Mouse (Mus musculus) heart, postnatal 0 days (tissue): ENCODE measurements around the gene Pdzrn3. TPM values are rescaled to one million over a fixed set of nuclear protein-coding genes. Genes with fewer than 3 reads are reported as not detected.

Experiments used
- ATAC-seq: fragments of 200-750 bp; cut with Nextera tagmentation; 2 replicates; pipeline ENCODE4 v1.8.0; 2017; ENCODE audit warnings: low read depth, moderate number of reproducible peaks, moderate library complexity; ENCODE audit not compliant: insufficient read depth
- DNase-seq: peaks from one replicate; pipeline ENCODE4 v3.0.0-alpha.2; 2016; ENCODE audit warnings: low spot score
- H3K27ac ChIP-seq: fragments of 300-500 bp; sonication (generic); 2 replicates; pipeline ENCODE4 v1.5.1; 2014; ENCODE audit warnings: low read depth, mild to moderate bottlenecking
- H3K27me3 ChIP-seq: fragments of 300-500 bp; sonication (generic); 2 replicates; pipeline ENCODE4 v1.6.1; 2014; ENCODE audit warnings: low read length, mixed read lengths; ENCODE audit not compliant: control insufficient read depth, insufficient read depth
- H3K36me3 ChIP-seq: fragments of 300-500 bp; sonication (generic); replicated peaks from 2 replicates; pipeline ENCODE4 v1.6.1; 2014; ENCODE audit warnings: low read length, mixed read lengths; ENCODE audit not compliant: control insufficient read depth, insufficient read depth
- H3K4me1 ChIP-seq: fragments of 300-500 bp; sonication (generic); 2 replicates; pipeline ENCODE4 v1.6.1; 2014; ENCODE audit warnings: antibody characterized with exemption; ENCODE audit not compliant: control insufficient read depth, insufficient read depth
- H3K4me2 ChIP-seq: fragments of 300-500 bp; sonication (generic); 2 replicates; pipeline ENCODE4 v1.6.1; 2014; ENCODE audit warnings: low read depth, mild to moderate bottlenecking, low read length, moderate library complexity
- H3K4me3 ChIP-seq: fragments of 300-500 bp; sonication (generic); 2 replicates; pipeline ENCODE4 v1.5.1; 2014; ENCODE audit warnings: low read depth, low read length
- H3K9ac ChIP-seq: fragments of 300-500 bp; sonication (generic); replicated peaks from 2 replicates; pipeline ENCODE4 v1.6.1; 2014; ENCODE audit warnings: low read depth, low read length, mixed read lengths
- H3K9me3 ChIP-seq: fragments of 300-500 bp; sonication (generic); replicated peaks from 2 replicates; pipeline ENCODE4 v1.6.1; 2016; ENCODE audit warnings: low read length; ENCODE audit not compliant: control insufficient read depth
- CTCF ChIP-seq: IDR thresholded peaks from 2 replicates; pipeline ENCODE4 v1.5.1; 2016; ENCODE audit warnings: antibody characterized with exemption, control low read depth, low read depth
- EP300 ChIP-seq: IDR thresholded peaks from 2 replicates; pipeline ENCODE4 v1.6.1; 2016; ENCODE audit warnings: antibody characterized with exemption, low read depth
- WGBS: fragments of 180-500 bp; shearing (Covaris S2); extraction: QIAGEN DNeasy Blood & Tissue Kit; methylation state at CpG from one replicate; pipeline ENCODE4 v1.1.7; 2014; 5-methylcytosine and 5-hydroxymethylcytosine counted together
- polyA plus RNA-seq: library from polyadenylated mRNA; unstranded; fragments of >200 nt; fragmentation: Nextera tagmentation; extraction: Ambion mirVana; gene quantifications from 2 replicates; pipeline ENCODE4 v1.2.1, GENCODE M21; 2015
- total RNA-seq: library from RNA; depleted of rRNA; stranded (reverse); fragments of >200 nt; gene quantifications from 2 replicates; pipeline ENCODE4 v1.2.3, GENCODE M21; 2014; ENCODE audit warnings: low replicate concordance

Pdzrn3 gene
- total and polyA plus RNA-seq, 2 experiments from 2014 or later = 12.2 to 116 TPM

DNA sequence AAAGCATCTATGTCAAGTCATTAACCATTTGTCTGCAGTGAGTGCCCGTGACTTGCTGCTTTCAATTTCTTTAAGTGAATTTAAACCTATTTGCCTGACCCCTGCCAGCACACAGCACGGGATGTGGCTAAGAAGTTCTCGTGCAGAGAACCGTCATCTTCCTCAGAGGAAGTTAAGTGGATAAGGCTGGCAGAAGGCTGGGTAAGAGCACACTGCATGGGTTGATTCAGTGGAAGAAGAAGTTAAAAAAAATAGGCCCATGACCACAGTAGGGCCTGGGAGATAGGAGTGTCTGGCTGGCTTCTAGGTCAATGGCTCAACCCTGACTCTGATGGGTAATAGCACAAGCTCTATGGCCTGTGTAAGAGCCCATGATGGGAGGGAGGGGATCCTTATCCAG, 131.6 kb downstream of the Pdzrn3 start:
- Histone ChIP-seq H3K27ac (no peak overlapping the region), H3K4me2 (no peak overlapping the region), H3K9ac (no peak overlapping the region), H3K9me3 (no peaks in the 10 kb centered on the region), H3K36me3 (no peaks in the 10 kb centered on the region), H3K4me1 (peaks cover 21% of the 10 kb centered on the region), H3K4me3 (no peak overlapping the region), H3K27me3 (no peaks in the 10 kb centered on the region)
- TF ChIP-seq CTCF (no peak), EP300 (no peak)
- WGBS = 79% methylated on average over 4 of the region's 4 CpGs
- DNase-seq = no peak
- ATAC-seq = no peak

DNA sequence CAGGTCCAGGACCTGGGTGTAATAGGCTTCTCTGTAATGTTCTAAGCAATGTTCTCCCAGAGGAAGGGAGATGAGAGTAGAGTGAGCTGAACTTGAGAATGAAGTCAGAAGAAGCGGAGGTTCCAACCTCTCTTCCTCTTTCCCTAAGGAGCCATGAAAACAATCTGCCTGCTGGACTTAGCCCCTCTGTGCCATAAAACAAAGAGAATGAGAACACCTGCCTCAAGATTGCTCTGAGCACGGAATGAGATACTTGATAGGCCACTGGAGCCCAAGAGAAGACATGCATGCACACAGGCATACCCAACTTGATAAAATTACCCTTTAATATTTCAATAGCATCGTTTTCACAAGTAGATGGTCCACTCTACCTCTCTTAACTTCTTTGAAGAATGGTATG, 133.3 kb downstream of the Pdzrn3 start:
- Histone ChIP-seq H3K4me1 (peaks cover 27% of the 10 kb centered on the region), H3K9me3 (no peaks in the 10 kb centered on the region), H3K9ac (no peak overlapping the region), H3K27ac (no peak overlapping the region), H3K36me3 (no peaks in the 10 kb centered on the region), H3K4me2 (no peak overlapping the region), H3K27me3 (no peaks in the 10 kb centered on the region), H3K4me3 (no peak overlapping the region)
- WGBS = 93% methylated on average over 3 of the region's 3 CpGs
- TF ChIP-seq EP300 (no peak), CTCF (no peak)
- DNase-seq (no peak), ATAC-seq (no peak)

DNA sequence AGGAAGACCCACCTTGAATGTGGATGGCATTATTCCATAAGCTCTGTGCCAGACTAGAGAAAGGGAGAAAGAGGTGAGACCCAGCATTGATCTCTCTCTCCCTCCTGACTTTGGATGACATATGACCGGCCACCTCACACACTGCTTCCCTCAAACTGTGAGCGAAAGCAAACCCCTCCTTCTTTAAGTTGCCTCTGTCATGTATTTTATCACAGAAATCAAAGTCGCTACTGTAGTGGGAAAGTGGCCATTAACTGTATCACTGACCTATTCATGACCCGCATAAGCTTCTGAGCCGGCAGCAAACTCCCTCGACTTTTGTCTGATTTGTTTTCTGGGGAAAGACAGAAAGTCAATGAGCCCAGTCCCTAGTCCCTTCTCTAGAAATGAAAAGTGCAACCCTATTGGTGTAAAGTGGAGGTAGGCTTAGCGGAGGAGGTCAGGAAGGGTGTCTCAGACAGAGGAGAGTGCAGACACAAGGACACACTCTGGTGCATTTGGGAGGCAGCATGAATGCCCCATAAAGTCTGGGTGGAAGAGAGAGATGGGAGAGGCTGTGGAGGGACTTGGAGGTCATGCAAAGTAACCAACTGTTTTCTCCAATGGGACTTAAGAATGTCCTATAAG, 134.4 kb downstream of the Pdzrn3 start:
- H3K4me3 ChIP-seq = no peak overlapping the region
- DNase-seq (no peak), ATAC-seq (no peak)
- H3K9me3 ChIP-seq = no peaks in the 10 kb centered on the region
- H3K4me2 ChIP-seq = no peak overlapping the region
- TF ChIP-seq CTCF = no peak
- peaks cover 19% of the 10 kb centered on the region for H3K4me1 ChIP-seq
- 76% methylated on average over 7 of the region's 7 CpGs for WGBS
- H3K27me3 ChIP-seq = no peaks in the 10 kb centered on the region
- H3K9ac ChIP-seq = no peak overlapping the region
- H3K36me3 ChIP-seq = no peaks in the 10 kb centered on the region
- no peak overlapping the region for H3K27ac ChIP-seq

DNA sequence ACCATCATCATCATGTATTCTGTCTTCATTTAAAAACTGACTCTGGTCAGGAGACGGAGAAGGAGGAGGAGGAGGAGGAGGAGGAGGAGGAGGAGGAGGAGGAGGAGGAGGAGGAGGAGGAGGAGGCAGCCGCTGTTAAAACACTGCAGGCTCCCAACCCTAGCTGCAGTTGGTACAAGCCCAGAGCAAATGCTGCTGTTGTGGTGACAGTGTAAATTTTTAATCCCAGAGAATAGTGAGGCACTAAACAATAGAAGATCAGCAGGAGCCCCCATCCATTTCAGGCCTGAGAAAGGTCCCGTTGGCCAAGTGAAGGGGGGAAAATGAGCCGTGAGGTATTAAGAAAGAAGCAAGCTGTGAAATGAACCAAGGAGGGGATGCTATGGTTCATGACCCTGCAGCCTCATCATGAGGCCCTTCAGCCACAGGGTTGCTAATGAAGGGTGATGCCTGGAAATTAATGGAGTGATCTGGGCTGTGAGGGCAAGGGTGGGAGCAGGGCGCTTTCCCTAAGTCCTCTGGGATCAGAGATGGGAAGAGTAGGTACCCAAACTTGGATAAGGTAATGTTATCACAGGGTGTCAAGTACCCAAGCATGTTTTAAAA, 141.0 kb downstream of the Pdzrn3 start:
- H3K36me3 ChIP-seq = no peaks in the 10 kb centered on the region
- H3K9me3 ChIP-seq = no peaks in the 10 kb centered on the region
- no peak overlapping the region for H3K4me2 ChIP-seq
- no peak for DNase-seq
- H3K9ac ChIP-seq = no peak overlapping the region
- no peak overlapping the region for H3K27ac ChIP-seq
- H3K27me3 ChIP-seq = no peaks in the 10 kb centered on the region
- WGBS = 64% methylated on average over 4 of the region's 5 CpGs
- no peak for ATAC-seq
- no peak overlapping the region for H3K4me3 ChIP-seq
- H3K4me1 ChIP-seq = peaks cover 18% of the 10 kb centered on the region
- TF ChIP-seq CTCF = no peak
- no peak for TF ChIP-seq EP300

DNA sequence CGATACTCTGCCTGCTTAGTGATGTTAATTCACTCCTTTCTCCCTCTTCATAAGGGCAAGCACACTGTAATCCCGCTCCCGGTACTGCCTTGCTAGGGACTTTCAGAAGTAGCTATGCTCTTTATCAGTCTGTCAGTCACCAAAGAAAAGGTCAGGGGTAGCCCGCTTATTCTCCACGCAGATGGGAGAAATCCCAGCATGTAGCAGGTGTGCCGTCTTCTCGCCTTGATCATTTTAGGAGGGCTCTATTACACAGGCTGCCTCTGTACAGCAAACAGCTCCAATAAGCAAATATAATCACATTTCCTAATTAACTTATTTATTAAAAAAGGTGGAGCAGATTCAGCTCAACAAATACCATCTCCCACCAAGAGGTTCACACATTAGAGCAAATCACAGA, 141.5 kb downstream of the Pdzrn3 start:
- Histone ChIP-seq H3K4me1 (peaks cover 18% of the 10 kb centered on the region), H3K9me3 (no peaks in the 10 kb centered on the region), H3K27ac (no peak overlapping the region), H3K36me3 (no peaks in the 10 kb centered on the region), H3K4me2 (no peak overlapping the region), H3K27me3 (no peaks in the 10 kb centered on the region), H3K4me3 (no peak overlapping the region), H3K9ac (no peak overlapping the region)
- no peak for TF ChIP-seq EP300
- no peak for ATAC-seq
- 76% methylated on average over 7 of the region's 7 CpGs for WGBS
- DNase-seq = no peak

DNA sequence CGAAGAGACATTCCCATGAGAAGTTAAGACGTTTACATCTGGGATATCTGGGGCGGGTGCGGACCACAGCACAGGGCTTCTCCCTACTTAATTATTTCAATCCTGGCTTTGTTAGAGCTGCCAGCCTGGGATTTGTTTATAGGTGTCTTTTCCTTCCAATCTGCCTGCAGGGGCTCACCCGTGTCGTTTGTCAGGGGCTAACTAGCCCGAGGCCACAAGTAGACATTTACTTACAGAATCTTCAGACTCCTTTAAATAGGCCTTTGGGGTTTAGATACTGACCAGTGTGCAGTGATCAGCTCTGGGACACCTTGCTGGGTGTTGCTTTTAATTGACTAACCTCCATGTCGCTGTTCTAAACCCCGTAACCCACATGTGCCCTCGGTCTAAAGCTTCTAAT, 143.3 kb downstream of the Pdzrn3 start:
- ATAC-seq = no peak
- no peak overlapping the region for H3K4me2 ChIP-seq
- no peak overlapping the region for H3K4me3 ChIP-seq
- WGBS = 83% methylated on average over 10 of the region's 10 CpGs
- no peak overlapping the region for H3K27ac ChIP-seq
- no peaks in the 10 kb centered on the region for H3K36me3 ChIP-seq
- DNase-seq = no peak
- peaks cover 6% of the 10 kb centered on the region; the same call in 1 of the 2 replicates for H3K4me1 ChIP-seq
- H3K27me3 ChIP-seq = no peaks in the 10 kb centered on the region
- TF ChIP-seq CTCF (no peak), EP300 (no peak)
- H3K9me3 ChIP-seq = no peaks in the 10 kb centered on the region
- no peak overlapping the region for H3K9ac ChIP-seq
